28 mouse cellular contexts compared by ENCODE assay signal in the genomic region with DNA sequence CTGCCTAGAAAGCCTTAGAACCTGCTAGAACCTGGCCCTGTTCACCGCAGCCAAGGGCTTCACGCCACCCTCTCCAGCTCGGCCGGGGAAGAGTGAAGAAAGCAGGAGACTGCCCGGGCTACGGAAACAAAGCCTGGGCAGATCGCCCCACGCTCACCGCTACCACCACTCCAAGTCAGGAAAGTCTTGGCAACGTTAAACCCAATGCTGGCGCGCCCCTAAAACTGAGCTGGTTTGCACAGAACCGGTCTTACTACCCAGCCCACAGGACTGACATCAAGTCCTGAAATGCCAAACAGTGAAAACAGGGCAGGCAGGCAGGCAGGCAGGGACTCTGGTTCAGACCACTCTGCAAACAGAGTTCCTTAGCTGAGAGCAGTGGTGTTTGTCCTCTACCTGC. TPM values are rescaled to one million over a fixed set of nuclear protein-coding genes. Genes with fewer than 3 reads are reported as not detected.
DNase-seq lines count a peak whose midpoint lies in the region; ATAC-seq and TF ChIP-seq lines count a peak whose summit lies in the region.
"Had no signal": no experiment of that assay in that cellular context is flagged by ENCODE, and none has a peak within 500 bp of the region (broad histone marks: within the 10 kb centered on the region; RNA-seq: fewer than 3 reads in every experiment).

No protein-coding gene starts in this region.

- TF ChIP-seq CTCF in hindbrain, postnatal 0 days (IDR thresholded peaks at IDR 0.05; ENCODE audit: low read depth), result no peak

- no peak overlapping the region for H3K4me3 ChIP-seq in hindbrain, embryonic 15.5 days
- H3K4me3 ChIP-seq in hindbrain, postnatal 0 days (ENCODE audit: low read length), result no peak overlapping the region
- H3K4me3 ChIP-seq in neural tube, embryonic 13.5 days, result no peak overlapping the region
- no peak overlapping the region for H3K4me3 ChIP-seq in stomach, embryonic 14.5 days (ENCODE audit: low read depth, low read length)
- H3K4me3 ChIP-seq: forebrain, embryonic 10.5 days; heart, adult 2 months; left cerebral cortex, adult 2 months; neural tube, embryonic 12.5 days had no signal

- 0 out of 2 replicates have a peak overlapping the region, but pooled peaks have one; percentile 17 for H3K27ac ChIP-seq in hindbrain, embryonic 15.5 days (replicated peaks)
- H3K27ac ChIP-seq in hindbrain, postnatal 0 days, result no peak overlapping the region
- H3K27ac ChIP-seq in neural tube, embryonic 13.5 days (replicated peaks), result peak overlapping the region; percentile 79
- H3K27ac ChIP-seq in stomach, embryonic 14.5 days (ENCODE audit: low read length), result peak overlapping the region; percentile 29
- H3K27ac ChIP-seq: forebrain, embryonic 10.5 days; heart, adult 2 months; kidney, postnatal 0 days; left cerebral cortex, adult 2 months; neural tube, embryonic 12.5 days had no signal

- no peak for ATAC-seq in hindbrain, embryonic 15.5 days (ENCODE audit: low FRiP score, low read depth)
- no peak for ATAC-seq in hindbrain, postnatal 0 days
- no peak for ATAC-seq in neural tube, embryonic 13.5 days (ENCODE audit: low read depth)
- ATAC-seq in stomach, embryonic 14.5 days (ENCODE audit: insufficient number of reproducible peaks, insufficient read depth, low FRiP score, low read depth), result peak; percentile 46; the same call in 1 of the 2 replicates
- ATAC-seq in megakaryocyte, adult 5-6 weeks (ENCODE audit: poor library complexity, severe bottlenecking), result no peak

- DNase-seq in hindbrain, postnatal 0 days (ENCODE audit: low spot score), result no peak
- no peak for DNase-seq in neural tube, embryonic 10.5 days (ENCODE audit: extremely low spot score, low spot score)
- peak; percentile 47 for DNase-seq in lung, postnatal 36 days
- DNase-seq in layer of hippocampus, adult 9-11 months, result no peak
- DNase-seq: B cell, adult 2 months; cerebellum, adult 11 months; cerebellum, adult 9-11 months; gastrocnemius, postnatal 25 days; heart, postnatal 4 days; kidney, adult 2 months; liver; midbrain, embryonic 14.5 days had no signal

- WGBS in hindbrain, embryonic 15.5 days, result 93% methylated on average over 13 of the region's 13 CpGs
- 84% methylated on average over 13 of the region's 13 CpGs for WGBS in hindbrain, postnatal 0 days
- WGBS in neural tube, embryonic 13.5 days, result 96% methylated on average over 13 of the region's 13 CpGs
- WGBS in stomach, embryonic 14.5 days, result 76% methylated on average over 13 of the region's 13 CpGs

- H3K36me3 ChIP-seq in hindbrain, embryonic 15.5 days, result no peaks in the 10 kb centered on the region
- peaks cover 7% of the 10 kb centered on the region; the same call in 1 of the 2 replicates for H3K36me3 ChIP-seq in hindbrain, postnatal 0 days (ENCODE audit: insufficient read depth, low read length)
- H3K36me3 ChIP-seq in neural tube, embryonic 13.5 days, result peaks cover 24% of the 10 kb centered on the region
- H3K36me3 ChIP-seq in stomach, embryonic 14.5 days (ENCODE audit: control insufficient read depth, insufficient read depth, low read length), result peaks cover 2% of the 10 kb centered on the region

- no peak overlapping the region for H3K9ac ChIP-seq in hindbrain, embryonic 15.5 days
- no peak overlapping the region for H3K9ac ChIP-seq in hindbrain, postnatal 0 days (replicated peaks; ENCODE audit: low read length)
- H3K9ac ChIP-seq in neural tube, embryonic 13.5 days, result peak overlapping the region; percentile 26; the same call in 1 of the 2 replicates
- H3K9ac ChIP-seq in stomach, embryonic 14.5 days (replicated peaks; ENCODE audit: low read depth, low read length), result no peak overlapping the region
- H3K9ac ChIP-seq: neural tube, embryonic 12.5 days had no signal

- H3K4me1 ChIP-seq in hindbrain, embryonic 15.5 days (replicated peaks), result peaks cover 10% of the 10 kb centered on the region
- no peaks in the 10 kb centered on the region for H3K4me1 ChIP-seq in hindbrain, postnatal 0 days (ENCODE audit: insufficient read depth, low read length)
- peaks cover 32% of the 10 kb centered on the region for H3K4me1 ChIP-seq in neural tube, embryonic 13.5 days (replicated peaks)
- 0 out of 2 replicates have a peak, but pooled peaks cover 6% of the 10 kb centered on the region for H3K4me1 ChIP-seq in stomach, embryonic 14.5 days (ENCODE audit: control insufficient read depth, insufficient read depth, low read length)

- no peaks in the 10 kb centered on the region for H3K9me3 ChIP-seq in hindbrain, embryonic 15.5 days
- no peaks in the 10 kb centered on the region for H3K9me3 ChIP-seq in hindbrain, postnatal 0 days (ENCODE audit: low read length)
- no peaks in the 10 kb centered on the region for H3K9me3 ChIP-seq in neural tube, embryonic 13.5 days
- H3K9me3 ChIP-seq in stomach, embryonic 14.5 days (ENCODE audit: control insufficient read depth, low read depth, low read length), result no peaks in the 10 kb centered on the region
- H3K9me3 ChIP-seq: forebrain, embryonic 10.5 days; G1E; neural tube, embryonic 12.5 days had no signal

- no peaks in the 10 kb centered on the region for H3K27me3 ChIP-seq in hindbrain, embryonic 15.5 days
- H3K27me3 ChIP-seq in hindbrain, postnatal 0 days (ENCODE audit: insufficient read depth, low read length), result no peaks in the 10 kb centered on the region
- no peaks in the 10 kb centered on the region for H3K27me3 ChIP-seq in neural tube, embryonic 13.5 days
- H3K27me3 ChIP-seq in stomach, embryonic 14.5 days (ENCODE audit: control insufficient read depth, insufficient read depth, low read length), result no peaks in the 10 kb centered on the region
- H3K27me3 ChIP-seq: CH12.LX; neural tube, embryonic 12.5 days; Patski had no signal

- H3K4me2 ChIP-seq in hindbrain, embryonic 15.5 days, result no peak overlapping the region
- H3K4me2 ChIP-seq in hindbrain, postnatal 0 days (ENCODE audit: low read depth, low read length), result no peak overlapping the region
- H3K4me2 ChIP-seq in neural tube, embryonic 13.5 days, result no peak overlapping the region
- no peak overlapping the region for H3K4me2 ChIP-seq in stomach, embryonic 14.5 days (replicated peaks; ENCODE audit: low read depth, low read length)
- H3K4me2 ChIP-seq: neural tube, embryonic 12.5 days had no signal

RNA-seq across cellular contexts. Expression of a gene that starts 24.6 kb away (rescaled TPM):
- 54.4 and 61.9 TPM in 2 replicates for polyA plus RNA-seq in hindbrain, embryonic 15.5 days (2015; fragmentation: Nextera tagmentation; extraction: Ambion mirVana)
- total RNA-seq in hindbrain, postnatal 0 days (2014; rRNA removed), result 70.4 and 81.7 TPM in 2 replicates
- 62.1 and 62.9 TPM in 2 replicates for polyA plus RNA-seq in hindbrain, postnatal 0 days (2015; fragmentation: Nextera tagmentation; extraction: Ambion mirVana)
- 50.5 and 52.9 TPM in 2 replicates for polyA plus RNA-seq in neural tube, embryonic 13.5 days (2015; fragmentation: Nextera tagmentation; extraction: Ambion mirVana)
- 40.0 and 41.2 TPM in 2 replicates for polyA plus RNA-seq in stomach, embryonic 14.5 days (2014; fragmentation: Nextera tagmentation; extraction: Ambion mirVana)
- 7.7 and 7.8 TPM in 2 replicates for total RNA-seq in megakaryocyte, adult 5-6 weeks (2015)
- total RNA-seq in megakaryocyte, adult 5-6 weeks (2017), result 10.7 and 12.3 TPM in 2 replicates

RNA-seq across cellular contexts. Expression of a gene that starts 28.9 kb away (rescaled TPM):
- polyA plus RNA-seq in hindbrain, embryonic 15.5 days (2015; fragmentation: Nextera tagmentation; extraction: Ambion mirVana), result 23.7 and 25.5 TPM in 2 replicates
- total RNA-seq in hindbrain, postnatal 0 days (2014; rRNA removed), result 11.4 and 16.6 TPM in 2 replicates
- polyA plus RNA-seq in hindbrain, postnatal 0 days (2015; fragmentation: Nextera tagmentation; extraction: Ambion mirVana), result 22.9 and 26.9 TPM in 2 replicates
- polyA plus RNA-seq in neural tube, embryonic 13.5 days (2015; fragmentation: Nextera tagmentation; extraction: Ambion mirVana), result 32.8 and 35.6 TPM in 2 replicates
- 28.6 and 30.6 TPM in 2 replicates for polyA plus RNA-seq in stomach, embryonic 14.5 days (2014; fragmentation: Nextera tagmentation; extraction: Ambion mirVana)
- total RNA-seq in megakaryocyte, adult 5-6 weeks (2015), result 11.5 and 14.6 TPM in 2 replicates
- total RNA-seq in megakaryocyte, adult 5-6 weeks (2017), result 14.8 and 16.7 TPM in 2 replicates

RNA-seq across cellular contexts. Expression of a gene that starts 51.5 kb away (rescaled TPM):
- 0.23 and 0.59 TPM in 2 replicates for polyA plus RNA-seq in hindbrain, embryonic 15.5 days (2015; fragmentation: Nextera tagmentation; extraction: Ambion mirVana)
- total RNA-seq in hindbrain, postnatal 0 days (2014; rRNA removed), result 2.7 TPM in 1 of 2 replicates, not detected in the other
- 0.38 and 0.93 TPM in 2 replicates for polyA plus RNA-seq in hindbrain, postnatal 0 days (2015; fragmentation: Nextera tagmentation; extraction: Ambion mirVana)
- not detected in 2 replicates for polyA plus RNA-seq in neural tube, embryonic 13.5 days (2015; fragmentation: Nextera tagmentation; extraction: Ambion mirVana)
- polyA plus RNA-seq in stomach, embryonic 14.5 days (2014; fragmentation: Nextera tagmentation; extraction: Ambion mirVana), result 0.65 and 0.81 TPM in 2 replicates
- total RNA-seq in megakaryocyte, adult 5-6 weeks (2015), result not detected in 2 replicates
- 0.51 TPM in 1 of 2 replicates, not detected in the other for total RNA-seq in megakaryocyte, adult 5-6 weeks (2017)
- total RNA-seq: common myeloid progenitor, adult 5-6 weeks; megakaryocyte-erythroid progenitor cell, adult 5-6 weeks had no signal
- polyA plus RNA-seq: heart, adult 2 months; heart, embryonic 16.5 days; kidney, adult 2 months; liver, embryonic 16.5 days; midbrain, embryonic 14.5 days had no signal
